Mouse (Mus musculus) embryonic facial prominence, embryonic 11.5 days (tissue): Measurements from ENCODE around the gene Cfap58. TPM values are rescaled to one million over a fixed set of nuclear protein-coding genes. Genes with fewer than 3 reads are reported as not detected.
A peak's percentile ranks its signal among the peaks of the same experiment; 100 is the strongest.

ENCODE experiments used
- ATAC-seq: fragments of 200-750 bp; cut with Nextera tagmentation; replicated peaks from 2 replicates; pipeline ENCODE4 v1.8.0; 2017; ENCODE audit warnings: low read depth; ENCODE audit not compliant: insufficient number of reproducible peaks, low FRiP score, low TSS enrichment
- DNase-seq: peaks from one replicate; pipeline ENCODE4 v3.0.0-alpha.2; 2015; ENCODE audit warnings: low spot score
- H3K27ac ChIP-seq: fragments of 300-500 bp; sonication (generic); replicated peaks from 2 replicates; pipeline ENCODE4 v1.5.1; 2014; ENCODE audit warnings: mild to moderate bottlenecking, low read depth, low read length, control low read depth
- H3K27me3 ChIP-seq: fragments of 300-500 bp; sonication (generic); 2 replicates; pipeline ENCODE4 v1.6.1; 2014; ENCODE audit warnings: mild to moderate bottlenecking, low read length, moderate library complexity, mixed read lengths; ENCODE audit not compliant: control insufficient read depth, insufficient read depth
- H3K36me3 ChIP-seq: fragments of 300-500 bp; sonication (generic); replicated peaks from 2 replicates; pipeline ENCODE4 v1.6.1; 2014; ENCODE audit warnings: low read depth, mild to moderate bottlenecking, low read length, moderate library complexity, mixed read lengths; ENCODE audit not compliant: control insufficient read depth, insufficient read depth
- H3K4me1 ChIP-seq: fragments of 300-500 bp; sonication (generic); 2 replicates; pipeline ENCODE4 v1.6.1; 2014; ENCODE audit warnings: low read length, mixed read lengths; ENCODE audit not compliant: control insufficient read depth, insufficient read depth
- H3K4me2 ChIP-seq: fragments of 300-500 bp; sonication (generic); 2 replicates; pipeline ENCODE4 v1.6.1; 2014; ENCODE audit warnings: low read depth, mild to moderate bottlenecking, control low read depth, low read length, moderate library complexity
- H3K4me3 ChIP-seq: fragments of 300-500 bp; sonication (generic); 2 replicates; pipeline ENCODE4 v1.5.1; 2014; ENCODE audit warnings: low read depth, low read length, control low read depth
- H3K9ac ChIP-seq: fragments of 300-500 bp; sonication (generic); replicated peaks from 2 replicates; pipeline ENCODE4 v1.6.1; 2014; ENCODE audit warnings: mild to moderate bottlenecking, control low read depth, low read length
- H3K9me3 ChIP-seq: fragments of 300-500 bp; sonication (generic); replicated peaks from 2 replicates; pipeline ENCODE4 v1.6.1; 2016; ENCODE audit warnings: mild to moderate bottlenecking, low read length, inconsistent platforms, mixed read lengths; ENCODE audit not compliant: control insufficient read depth
- WGBS: fragments of 180-500 bp; shearing (Covaris S2); extraction: QIAGEN DNeasy Blood & Tissue Kit; methylation state at CpG from one replicate; pipeline ENCODE4 v1.1.7; 2014; 5-methylcytosine and 5-hydroxymethylcytosine counted together
- polyA plus RNA-seq: library from polyadenylated mRNA; unstranded; fragments of >200 nt; fragmentation: Nextera tagmentation; extraction: Ambion mirVana; gene quantifications from 2 replicates; pipeline ENCODE4 v1.2.1, GENCODE M21; 2014

Cfap58 gene
- polyA plus RNA-seq, 1 experiment from 2014 or later: not detected

DNA sequence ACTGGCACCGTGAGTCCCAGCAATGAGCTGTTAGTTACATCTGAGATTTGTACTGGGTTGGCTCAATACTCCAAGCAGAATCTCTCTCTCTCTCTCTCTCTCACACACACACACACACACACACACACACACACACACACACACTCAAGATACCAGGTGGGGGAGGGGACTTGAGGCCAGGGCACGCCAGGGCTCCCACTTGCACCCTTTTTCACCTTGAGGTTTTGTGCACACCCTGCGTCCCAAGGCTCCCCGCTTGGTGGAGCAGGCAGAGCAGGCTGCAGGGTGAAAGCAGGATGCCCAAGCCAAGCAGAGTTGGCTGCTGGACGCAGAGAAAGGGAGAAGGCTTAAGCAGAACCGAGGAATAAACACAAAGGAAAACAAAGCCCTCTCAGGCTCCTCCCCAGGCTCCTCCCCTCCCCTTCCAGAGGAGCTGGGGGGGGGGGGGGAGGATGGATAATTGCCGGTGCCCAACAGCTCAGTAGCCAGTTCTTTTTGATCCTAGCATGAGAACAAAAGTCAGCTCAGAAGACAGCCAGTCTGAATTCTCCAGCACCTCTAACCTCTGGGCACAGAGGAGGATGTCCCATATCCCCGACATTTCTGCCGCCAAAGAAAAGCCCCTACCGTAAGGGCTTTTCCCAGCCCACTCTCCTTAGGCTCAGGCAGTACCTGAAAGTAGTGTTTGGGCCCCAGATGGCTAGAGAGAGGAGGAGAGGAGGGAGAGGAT is 27.9 kb upstream of the Cfap58 start:
- under 1% methylated on average over 10 of the region's 10 CpGs for WGBS
- peaks cover 4% of the 10 kb centered on the region; the same call in 1 of the 2 replicates for H3K4me1 ChIP-seq

DNA sequence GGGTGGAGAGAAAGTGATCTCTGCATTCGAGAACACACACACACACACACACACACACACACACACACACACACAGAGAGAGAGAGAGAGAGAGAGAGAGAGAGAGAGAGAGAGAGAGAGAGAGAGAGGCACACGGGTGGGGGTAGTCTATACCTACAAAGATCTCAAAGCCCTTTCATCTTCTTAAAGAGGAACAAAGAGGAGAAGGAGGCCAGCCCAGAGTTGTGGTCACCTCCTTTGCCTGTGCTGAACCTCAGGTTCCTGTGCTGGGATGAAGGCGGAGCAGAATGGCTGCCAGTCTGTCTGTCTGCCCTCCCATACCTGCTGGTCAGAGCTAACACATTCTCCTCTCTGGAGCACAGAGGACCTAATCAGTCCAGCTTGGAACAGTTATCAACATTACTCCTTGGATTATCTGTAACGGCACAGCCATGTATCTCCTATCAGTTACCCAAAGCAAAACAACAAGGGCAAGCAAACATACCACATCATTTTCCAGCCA is 27.3 kb upstream of the Cfap58 start:
- peak overlapping the region; percentile 79 for H3K9ac ChIP-seq
- H3K4me2 ChIP-seq: peak overlapping the region; percentile 50
- H3K4me1 ChIP-seq: peaks cover 4% of the 10 kb centered on the region; the same call in 1 of the 2 replicates
- peak overlapping the region; percentile 29 for H3K27ac ChIP-seq
- H3K9me3 ChIP-seq: no peaks in the 10 kb centered on the region
- 0 out of 2 replicates have a peak, but pooled peaks have one; percentile 22 for ATAC-seq
- no peaks in the 10 kb centered on the region for H3K27me3 ChIP-seq
- WGBS: 32% methylated on average over 4 of the region's 4 CpGs
- H3K4me3 ChIP-seq: no peak overlapping the region; the same call in 1 of the 2 replicates
- DNase-seq: no peak
- H3K36me3 ChIP-seq: no peaks in the 10 kb centered on the region; the same call in 1 of the 2 replicates

More for the DNA sequence above, 27.9 kb upstream of the Cfap58 start:
- Histone ChIP-seq H3K9me3 (no peaks in the 10 kb centered on the region), H3K36me3 (no peaks in the 10 kb centered on the region; the same call in 1 of the 2 replicates), H3K4me2 (peak overlapping the region; percentile 50), H3K27ac (peak overlapping the region; percentile 87), H3K4me3 (peak overlapping the region; percentile 19), H3K9ac (peak overlapping the region; percentile 79), H3K27me3 (no peaks in the 10 kb centered on the region)
- DNase-seq (peak; percentile 68), ATAC-seq (peak; percentile 57)

DNA sequence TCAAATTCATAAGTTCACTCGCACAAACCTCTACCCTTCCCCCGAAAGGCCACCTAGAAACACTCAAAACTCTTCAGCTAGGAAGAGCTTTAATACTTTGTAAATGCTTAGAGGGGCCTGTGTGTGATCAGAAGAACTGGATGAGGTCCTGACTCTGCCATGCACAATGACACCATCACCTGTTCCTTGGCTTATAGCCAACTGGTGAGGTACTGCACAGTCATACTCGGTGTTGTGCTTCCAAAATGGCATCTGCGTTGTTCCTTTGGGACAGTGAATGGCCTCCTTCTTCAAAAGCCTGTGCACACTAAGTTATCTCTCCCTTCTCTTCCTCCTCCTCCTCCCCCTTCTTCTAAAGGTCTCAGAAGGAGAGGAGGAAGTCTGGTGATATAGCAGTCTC is 26.7 kb upstream of the Cfap58 start:
- Histone ChIP-seq H3K9ac (no peak overlapping the region), H3K9me3 (no peaks in the 10 kb centered on the region), H3K4me1 (peaks cover 4% of the 10 kb centered on the region; the same call in 1 of the 2 replicates), H3K4me2 (no peak overlapping the region), H3K4me3 (no peak overlapping the region), H3K27me3 (no peaks in the 10 kb centered on the region), H3K36me3 (no peaks in the 10 kb centered on the region), H3K27ac (no peak overlapping the region)
- 90% methylated on average over 4 of the region's 4 CpGs for WGBS
- no peak for ATAC-seq
- DNase-seq: no peak

DNA sequence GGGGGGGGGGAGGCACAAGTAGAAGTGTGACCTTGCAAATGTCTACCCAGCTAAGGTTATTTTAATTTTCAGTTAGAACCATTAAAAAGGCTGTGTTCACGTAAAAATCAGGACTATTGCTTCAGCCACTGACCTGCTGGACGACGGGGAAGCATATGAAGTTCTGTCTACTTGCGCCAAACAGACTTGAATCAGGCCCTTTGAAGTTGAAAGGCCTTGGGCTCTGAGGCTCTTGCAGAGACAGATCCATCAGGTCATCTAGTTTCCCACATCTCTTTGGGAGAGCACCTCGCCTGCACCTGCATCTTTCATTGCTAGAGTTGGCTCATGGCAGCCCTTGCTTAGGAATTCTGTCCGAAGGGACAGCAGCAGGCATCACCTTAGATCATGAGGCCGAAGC is 24.1 kb upstream of the Cfap58 start:
- Histone ChIP-seq H3K4me3 (no peak overlapping the region), H3K4me2 (no peak overlapping the region), H3K4me1 (peaks cover 4% of the 10 kb centered on the region; the same call in 1 of the 2 replicates), H3K27me3 (no peaks in the 10 kb centered on the region), H3K9ac (no peak overlapping the region), H3K36me3 (no peaks in the 10 kb centered on the region), H3K9me3 (no peaks in the 10 kb centered on the region), H3K27ac (no peak overlapping the region)
- DNase-seq: no peak
- no peak for ATAC-seq
- 84% methylated on average over 7 of the region's 7 CpGs for WGBS

DNA sequence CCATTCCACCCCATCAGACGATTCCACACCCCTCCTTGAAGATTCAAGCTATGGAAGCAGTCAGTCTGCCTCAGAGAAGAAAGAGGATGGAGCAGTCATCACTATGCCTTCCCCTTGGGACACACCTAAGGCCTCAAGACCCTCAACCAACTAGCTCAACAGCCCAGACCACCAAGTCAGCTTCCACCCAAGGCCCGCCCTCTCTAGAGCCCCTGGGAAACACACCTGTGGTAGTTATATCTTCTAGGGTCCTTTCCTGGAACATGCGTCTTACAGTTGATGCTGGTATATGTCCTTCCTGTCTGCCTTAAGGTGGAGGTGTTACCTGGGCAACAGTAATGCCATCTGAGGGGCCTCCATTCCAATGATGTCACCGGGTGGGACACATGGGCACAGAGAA is 23.3 kb upstream of the Cfap58 start:
- Histone ChIP-seq H3K9ac (no peak overlapping the region), H3K9me3 (no peaks in the 10 kb centered on the region), H3K27me3 (no peaks in the 10 kb centered on the region), H3K4me3 (no peak overlapping the region), H3K36me3 (no peaks in the 10 kb centered on the region), H3K4me1 (no peaks in the 10 kb centered on the region; the same call in 1 of the 2 replicates), H3K4me2 (no peak overlapping the region), H3K27ac (no peak overlapping the region)
- DNase-seq: no peak
- WGBS: 82% methylated on average over 4 of the region's 4 CpGs
- no peak for ATAC-seq

DNA sequence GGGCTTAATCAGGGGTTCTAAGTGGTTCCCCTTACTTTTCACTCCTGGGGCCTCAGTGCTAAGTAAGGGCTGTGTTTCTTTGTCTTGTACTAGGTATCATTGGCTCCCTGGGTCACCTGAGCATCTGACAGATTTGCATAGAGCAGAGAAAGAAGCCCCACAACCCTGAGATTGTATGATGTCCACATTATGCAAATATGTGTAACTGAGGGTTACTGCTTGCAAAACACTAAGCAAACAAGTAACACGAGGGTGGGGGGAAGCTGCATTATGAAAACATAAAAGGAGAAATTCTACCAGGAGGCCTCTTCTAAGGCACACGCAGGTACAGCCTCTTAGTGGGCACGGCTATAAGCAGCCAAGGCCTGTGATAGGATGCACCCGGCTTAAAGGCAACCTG is 22.2 kb upstream of the Cfap58 start:
- WGBS: 86% methylated on average over 4 of the region's 4 CpGs
- ATAC-seq: no peak
- Histone ChIP-seq H3K4me2 (no peak overlapping the region), H3K27me3 (no peaks in the 10 kb centered on the region), H3K9me3 (no peaks in the 10 kb centered on the region), H3K9ac (no peak overlapping the region), H3K27ac (no peak overlapping the region), H3K4me3 (no peak overlapping the region), H3K4me1 (no peaks in the 10 kb centered on the region; the same call in 1 of the 2 replicates), H3K36me3 (no peaks in the 10 kb centered on the region)
- no peak for DNase-seq

DNA sequence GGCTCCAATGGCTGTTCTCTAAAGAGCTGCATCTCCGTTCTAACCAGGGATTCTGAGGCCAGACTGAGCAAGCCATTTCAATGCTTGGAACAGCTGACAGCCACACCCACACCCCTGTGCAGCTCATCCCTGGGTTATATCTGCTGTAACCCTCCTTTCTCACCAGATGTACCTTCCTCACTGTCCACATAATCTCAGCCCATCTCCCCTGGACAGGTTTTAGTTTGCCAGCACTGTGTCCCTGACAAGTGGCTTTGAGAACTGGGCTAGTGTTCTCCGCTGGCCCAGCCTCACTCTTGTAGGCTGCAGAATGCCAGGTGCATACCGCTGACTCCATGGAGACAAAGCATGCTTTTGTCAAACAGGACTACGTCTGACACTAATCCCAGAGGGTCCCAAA is 20.1 kb upstream of the Cfap58 start:
- H3K27ac ChIP-seq: no peak overlapping the region
- WGBS: 18% methylated on average over 4 of the region's 4 CpGs
- no peak for ATAC-seq

DNA sequence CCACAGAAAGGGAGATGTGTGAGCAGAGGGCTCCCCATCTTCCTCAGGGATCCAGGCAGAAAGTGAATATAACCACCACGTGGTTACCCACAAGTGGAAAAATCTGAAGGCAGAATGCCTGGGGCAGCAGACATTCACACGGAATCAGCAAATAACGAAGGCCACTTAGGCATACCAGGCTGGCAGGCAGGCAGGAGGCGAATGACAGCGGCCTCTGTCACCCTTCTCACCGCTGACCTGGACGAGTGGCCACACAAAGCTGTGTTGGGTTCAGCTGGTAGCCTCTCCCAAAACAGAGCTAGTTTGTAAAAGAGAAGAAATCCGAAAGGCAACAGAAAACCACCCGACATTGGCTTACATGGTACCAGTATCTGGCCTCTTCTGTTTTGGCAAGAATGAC is 19.5 kb upstream of the Cfap58 start:
- H3K27me3 ChIP-seq: no peaks in the 10 kb centered on the region
- ATAC-seq: no peak
- H3K9ac ChIP-seq: peak overlapping the region; percentile 91
- H3K27ac ChIP-seq: no peak overlapping the region
- H3K4me2 ChIP-seq: peak overlapping the region; percentile 42
- no peak for DNase-seq
- peak overlapping the region; percentile 83 for H3K4me3 ChIP-seq
- no peaks in the 10 kb centered on the region for H3K36me3 ChIP-seq
- no peaks in the 10 kb centered on the region for H3K9me3 ChIP-seq
- H3K4me1 ChIP-seq: no peaks in the 10 kb centered on the region; the same call in 1 of the 2 replicates
- 21% methylated on average over 9 of the region's 9 CpGs for WGBS

More for the DNA sequence above, 20.1 kb upstream of the Cfap58 start:
- peak; percentile 21 for DNase-seq
- Histone ChIP-seq H3K9ac (no peak overlapping the region), H3K4me1 (no peaks in the 10 kb centered on the region; the same call in 1 of the 2 replicates), H3K9me3 (no peaks in the 10 kb centered on the region), H3K36me3 (no peaks in the 10 kb centered on the region), H3K4me2 (peak overlapping the region; percentile 42), H3K4me3 (no peak overlapping the region), H3K27me3 (no peaks in the 10 kb centered on the region)
